Mouse (Mus musculus) frontal cortex, postnatal 14 days (tissue): ENCODE measurements around the gene Stxbp5l.
A peak's percentile ranks its signal among the peaks of the same experiment; 100 is the strongest.
"Not testable (repeated sequence)": the region's sequence is repeated elsewhere in the genome, so short reads cannot be mapped to it uniquely, and the experiment has no call there.

Experiments
- DNase-seq, 2 experiments: peaks; one replicate each; pipeline ENCODE4 v3.0.0; 2022; ENCODE audit warnings: low spot score in 2 of 2

Gene Stxbp5l

DNA sequence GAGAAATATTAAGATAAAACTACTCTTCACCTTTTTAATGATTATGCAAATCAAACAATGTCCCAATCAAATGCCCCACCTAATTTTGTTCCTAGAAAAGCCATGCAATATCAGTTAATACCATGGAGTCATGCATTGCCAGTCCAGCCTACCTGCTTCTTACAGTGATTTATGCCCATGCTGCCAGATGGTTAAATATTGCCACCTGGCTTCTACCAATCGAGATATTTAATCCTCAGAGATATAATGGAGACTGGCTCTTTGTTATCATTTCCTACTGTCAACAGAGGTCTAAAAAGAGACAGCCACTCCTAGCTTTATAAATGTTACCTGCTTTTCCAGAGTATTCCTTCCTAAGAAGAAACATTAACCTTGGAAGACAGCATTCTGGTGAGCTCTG, 104.6 kb downstream of the Stxbp5l start:
- no peak for DNase-seq

- DNase-seq = no peak
Observed at GRCm38 (mm10) chr16:37273681-37274080, 111.1 kb downstream of the Stxbp5l start.

GRCm38 (mm10) chr16:37261678-37262077, 123.1 kb downstream of the Stxbp5l start:
- DNase-seq = no peak

DNA sequence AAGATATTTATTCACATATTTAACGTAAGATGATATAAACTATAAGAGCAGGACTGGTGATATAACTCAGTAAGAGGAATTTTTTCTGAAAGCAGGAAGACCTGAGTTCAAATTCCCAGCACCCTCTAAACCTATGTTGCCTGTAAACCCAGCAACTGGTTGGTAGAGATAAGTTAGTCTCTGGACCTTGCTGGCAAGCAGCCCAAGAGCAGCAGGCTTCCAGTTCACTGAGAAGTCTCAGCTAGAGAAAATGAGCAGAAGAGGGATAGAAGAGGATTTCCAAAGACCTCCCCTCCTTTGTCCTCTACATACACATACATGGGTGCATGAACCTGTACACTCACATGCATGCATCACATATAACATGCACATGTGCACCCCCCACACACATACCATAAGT, 165.6 kb downstream of the Stxbp5l start:
- no peak for DNase-seq

DNA sequence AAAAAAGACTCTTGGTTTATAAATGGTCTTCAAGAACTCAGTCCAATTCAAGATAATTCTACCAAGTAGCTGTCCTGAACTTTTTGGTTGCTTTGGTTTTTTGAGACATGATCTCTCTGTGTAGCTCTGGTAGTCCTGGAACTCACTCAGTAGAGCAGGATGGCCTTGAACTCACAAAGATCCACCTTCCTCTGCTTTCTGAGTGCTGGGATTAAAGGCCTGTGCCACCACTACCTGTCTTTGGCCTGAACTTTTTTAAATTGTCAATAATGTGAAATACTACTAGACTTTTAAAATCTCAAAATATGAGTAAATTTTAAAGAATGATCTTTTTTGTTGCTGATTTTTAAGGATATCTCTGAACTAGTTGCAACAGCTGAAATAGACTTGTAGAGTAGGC, 176.0 kb downstream of the Stxbp5l start:
- no peak for DNase-seq

- DNase-seq = no peak
Observed at GRCm38 (mm10) chr16:37194152-37194551, 190.6 kb downstream of the Stxbp5l start.

- DNase-seq = not testable (repeated sequence)
Observed at GRCm38 (mm10) chr16:37125190-37125589, 259.6 kb downstream of the Stxbp5l start.

- peak in 1 of 2 experiments; percentile 15 for DNase-seq
Observed at GRCm38 (mm10) chr16:37109285-37109684, 275.5 kb downstream of the Stxbp5l start.

DNA sequence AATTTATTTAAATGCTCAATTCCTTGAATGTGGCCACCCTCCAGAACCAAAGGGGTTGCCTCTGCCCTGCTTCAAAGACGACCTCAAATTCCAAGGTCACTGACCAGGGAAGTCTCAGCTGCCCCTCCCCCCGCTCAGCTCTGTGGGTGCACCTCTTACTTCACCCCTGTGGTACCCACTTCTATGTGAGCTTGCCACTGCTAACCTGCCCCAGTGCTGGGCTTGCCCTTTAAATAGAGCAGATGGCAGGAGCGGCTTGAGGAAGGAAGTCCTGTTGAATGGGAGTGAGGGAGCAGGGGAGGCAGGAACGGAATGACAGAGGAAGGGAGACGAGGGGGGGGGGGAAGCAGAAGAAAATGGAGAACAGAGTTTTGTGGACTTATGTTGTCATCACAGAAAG, 276.0 kb downstream of the Stxbp5l start:
- no peak for DNase-seq

- DNase-seq = no peak
Observed at GRCm38 (mm10) chr16:37094169-37094833, 290.5 kb downstream of the Stxbp5l start.

DNA sequence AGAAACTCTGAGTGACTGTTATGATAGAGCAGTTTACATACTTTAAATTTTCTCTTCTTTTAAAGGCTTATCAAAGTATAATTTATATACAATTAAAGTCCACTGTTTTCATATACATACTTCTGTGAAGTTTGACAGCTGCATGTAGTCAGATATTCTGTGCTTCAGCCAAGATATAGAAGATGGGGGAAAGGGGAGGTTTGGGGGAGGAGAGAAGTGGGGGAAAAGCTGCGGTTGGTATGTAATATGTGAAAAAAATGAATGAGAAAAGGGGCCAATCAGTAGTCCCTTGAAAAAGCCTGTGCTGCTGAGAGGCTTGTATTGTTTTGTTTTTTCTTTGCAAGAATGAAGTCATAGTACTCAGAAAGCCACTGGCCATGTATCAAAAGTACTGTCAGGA, 295.1 kb downstream of the Stxbp5l start:
- no peak for DNase-seq

- DNase-seq = no peak
Observed at GRCm38 (mm10) chr16:37072354-37072753, 312.4 kb downstream of the Stxbp5l start.
